Mouse (Mus musculus) heart, postnatal 36 days (tissue): Measurements from ENCODE around the gene B3glct. TPM values are rescaled to one million over a fixed set of nuclear protein-coding genes. Genes with fewer than 3 reads are reported as not detected.

ENCODE experiments used
- DNase-seq, 2 experiments: peaks; one replicate each; pipeline ENCODE4 v3.0.0; 2021 to 2022
- intact Hi-C: fragments of 180-260 bp; cut with DNase I; formaldehyde crosslinking; loops from one replicate; pipeline ENCODE4 v1.15.1; 2025
- total RNA-seq, 2 experiments: library from RNA; stranded (reverse); gene quantifications; 2 replicates each; pipeline ENCODE4 v1.2.3; 2021

Gene B3glct
- total RNA-seq, 2 experiments from 2014 or later, result 5.9 to 6.6 TPM

DNA sequence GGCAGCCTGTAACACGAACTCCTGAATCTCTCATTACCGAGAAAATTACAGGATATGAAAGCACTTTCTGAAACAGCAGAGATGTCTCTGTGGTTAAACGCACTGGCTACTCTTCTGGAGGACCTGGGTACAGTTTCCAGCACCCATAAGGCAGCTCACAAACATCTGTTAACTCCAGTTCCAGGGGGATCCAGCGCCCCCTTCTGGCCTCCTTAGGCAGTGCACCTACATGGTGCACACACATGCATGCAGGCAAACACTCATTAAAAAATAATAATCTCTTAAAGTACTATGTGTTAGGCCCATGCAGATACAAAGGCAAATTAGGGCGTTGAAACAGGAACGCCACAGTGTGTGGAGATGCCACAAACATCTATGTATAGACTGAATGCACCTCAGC, 16.6 kb upstream of the B3glct start:
- no peak for DNase-seq
- intact Hi-C loops, result no loop called here

DNA sequence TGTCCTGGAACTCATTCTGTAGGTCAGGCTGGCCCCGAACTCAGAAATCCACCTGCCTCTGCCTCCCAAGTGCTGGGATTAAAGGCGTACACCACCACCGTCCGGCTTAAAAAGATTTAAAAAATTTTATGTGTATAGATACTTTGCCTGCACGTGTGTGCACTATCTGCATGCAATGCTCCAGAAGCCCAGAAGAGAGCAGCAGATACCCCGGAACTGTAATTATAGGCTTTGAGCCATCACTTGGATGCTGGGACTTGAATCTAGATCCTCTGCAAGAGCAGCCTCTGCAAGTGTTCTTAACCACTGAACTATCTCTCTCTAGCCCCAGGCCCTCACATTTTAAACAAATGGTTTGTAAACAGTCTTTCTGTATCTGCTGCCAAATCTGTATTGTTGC, 15.1 kb upstream of the B3glct start:
- no peak for DNase-seq
- intact Hi-C loops, result no loop called here

DNA sequence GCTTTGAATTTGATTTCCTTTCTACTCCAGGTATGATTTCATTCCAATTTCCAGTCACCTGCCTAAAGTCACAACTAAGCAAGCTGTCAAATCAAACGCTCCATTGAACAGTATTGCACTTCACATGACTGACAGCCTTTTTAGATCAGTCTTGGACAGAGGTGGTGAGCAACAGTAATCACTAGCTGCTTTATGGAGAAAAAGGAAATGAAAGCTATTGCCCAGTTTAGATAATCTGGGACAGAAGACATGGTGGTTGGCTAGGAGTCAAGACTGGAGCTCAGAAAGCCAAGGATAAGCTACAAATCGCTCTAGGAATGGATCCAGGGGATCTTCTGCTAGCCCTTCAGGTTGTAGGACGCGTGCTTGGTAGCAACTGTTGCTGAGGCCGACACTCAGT, 14.6 kb upstream of the B3glct start:
- intact Hi-C loops, result no loop called here
- DNase-seq, result no peak

DNA sequence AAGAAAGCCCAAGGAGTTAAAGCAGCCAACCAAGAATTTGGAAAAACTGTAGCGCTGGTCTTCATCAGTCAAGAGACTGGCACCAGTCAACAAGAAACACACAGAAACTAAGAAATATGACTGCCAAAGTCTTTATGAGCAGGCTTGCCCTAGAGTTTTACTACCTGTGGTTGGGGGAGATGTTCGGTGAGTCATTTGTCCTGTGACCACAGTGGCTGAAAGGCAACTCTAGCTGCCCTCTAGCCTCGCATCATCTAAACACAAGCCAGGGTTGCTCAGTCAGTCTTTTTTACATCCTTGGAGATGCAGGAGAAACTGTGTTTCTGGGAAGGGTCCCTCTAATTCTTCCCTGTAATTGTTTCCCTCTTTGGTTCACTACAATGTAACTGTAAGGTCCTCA, 834 bp upstream of the B3glct start:
- intact Hi-C loops, result loop anchor here (5.0 kb wide), 1 partner anchor 40 kb away; the partner anchor contains the start of gene Hsph1
- no peak for DNase-seq

DNA sequence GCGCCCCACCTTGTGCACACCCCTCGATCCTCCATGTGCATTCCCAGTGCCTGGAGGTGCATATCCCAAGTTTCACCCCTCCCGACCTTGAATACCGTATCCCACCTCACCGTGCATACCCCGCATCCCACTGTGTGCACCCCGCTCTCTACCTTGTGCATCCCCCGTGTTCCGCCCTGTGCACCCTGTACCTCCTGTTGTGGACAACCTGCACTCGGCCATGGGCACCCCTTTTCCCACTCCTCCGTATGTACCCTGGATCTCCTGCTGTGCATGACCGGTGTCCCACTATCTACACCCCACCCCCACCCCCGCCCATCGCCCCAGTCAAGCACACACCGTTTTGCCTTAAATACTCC, 939 bp downstream of the B3glct start:
- intact Hi-C loops, result loop anchor here (5.0 kb wide), 1 partner anchor 42 kb away; the partner anchor contains the start of gene Hsph1
- peak in 1 of 2 experiments; percentile 8 for DNase-seq

DNA sequence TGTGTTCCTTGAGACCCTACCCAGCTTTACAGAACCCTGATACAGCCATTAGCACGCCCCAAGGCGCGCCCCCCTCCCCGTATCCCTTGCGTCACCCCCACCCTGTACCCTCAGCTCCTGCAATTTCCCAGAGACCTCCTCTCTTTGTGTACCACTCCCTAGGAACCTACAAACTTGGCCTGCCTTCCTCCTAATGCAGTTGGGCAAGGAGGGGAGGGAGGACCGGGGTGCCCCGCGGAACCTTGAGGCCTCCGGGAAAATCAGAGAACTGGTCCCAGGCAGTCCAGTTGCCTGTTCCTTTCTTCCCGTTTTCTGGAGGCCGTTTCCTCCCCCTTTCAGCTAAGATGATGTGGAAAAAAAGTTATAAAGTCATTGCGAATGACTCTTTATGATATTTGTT, 1.3 kb downstream of the B3glct start:
- DNase-seq, result peak in 1 of 2 experiments; percentile 1
- intact Hi-C loops, result loop anchor here (5.0 kb wide), 1 partner anchor 42 kb away; the partner anchor contains the start of gene Hsph1

DNA sequence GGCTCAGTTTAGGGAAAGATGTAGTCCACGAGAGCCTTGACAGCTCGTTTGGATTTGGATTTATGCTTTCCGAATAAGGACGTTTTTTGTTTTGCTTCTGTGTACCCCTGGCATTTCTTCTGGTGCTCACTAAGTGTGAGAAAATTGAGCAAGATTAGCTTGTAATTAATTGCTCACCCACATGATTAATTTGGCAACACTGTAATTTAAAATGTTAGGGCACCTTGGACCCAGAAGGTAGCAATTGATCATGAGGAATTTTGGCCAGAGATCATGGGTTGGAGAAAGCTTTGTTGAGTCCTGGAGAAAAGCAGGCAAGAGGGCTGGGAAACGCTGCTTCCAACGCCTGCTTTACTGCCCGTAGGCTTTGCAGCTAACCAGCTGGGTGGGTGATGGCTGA, 1.9 kb downstream of the B3glct start:
- no peak for DNase-seq
- intact Hi-C loops, result loop anchor here (5.0 kb wide), 1 partner anchor 43 kb away; the partner anchor contains the start of gene Hsph1

DNA sequence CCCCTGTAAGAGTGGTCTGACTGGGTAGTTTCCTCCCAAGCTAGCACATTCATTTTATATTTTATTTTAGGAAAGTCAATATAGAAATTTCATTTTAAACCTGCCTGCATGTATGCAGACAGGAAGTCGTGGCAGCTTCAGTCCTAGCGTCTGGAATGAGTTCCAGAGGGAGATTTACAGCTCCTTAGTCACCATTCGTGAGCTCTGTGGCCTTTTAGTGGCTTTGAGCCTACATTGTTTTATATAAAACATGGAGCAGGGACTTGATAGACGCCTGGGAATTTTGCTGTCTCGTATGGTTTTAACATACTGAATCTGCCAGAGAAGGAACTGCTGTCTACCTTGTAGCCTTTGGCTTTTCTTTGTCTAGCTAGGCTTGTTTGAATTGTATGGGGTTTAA, 2.9 kb downstream of the B3glct start:
- intact Hi-C loops, result no loop called here
- DNase-seq, result no peak

DNA sequence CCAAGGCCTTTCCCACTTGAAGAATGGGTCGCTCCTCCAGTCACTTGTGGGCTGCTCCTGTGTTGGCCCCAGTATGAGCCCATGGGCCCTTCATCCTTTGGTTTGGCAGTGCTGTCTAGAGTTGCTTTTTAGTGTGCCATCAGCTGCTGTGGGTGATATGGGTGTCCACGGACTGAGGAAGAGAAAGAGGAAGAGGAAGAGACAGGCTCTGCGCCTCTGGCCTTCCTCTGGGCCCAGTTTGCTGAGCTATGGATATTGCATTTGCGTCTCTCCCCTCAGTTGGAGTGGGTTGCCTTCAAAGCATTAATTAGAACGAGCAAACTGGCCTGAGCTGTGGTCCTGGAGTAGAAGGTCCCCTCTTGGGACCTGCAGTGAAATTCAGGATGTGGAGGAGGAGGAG, 11.8 kb downstream of the B3glct start:
- no peak for DNase-seq
- intact Hi-C loops, result no loop called here

DNA sequence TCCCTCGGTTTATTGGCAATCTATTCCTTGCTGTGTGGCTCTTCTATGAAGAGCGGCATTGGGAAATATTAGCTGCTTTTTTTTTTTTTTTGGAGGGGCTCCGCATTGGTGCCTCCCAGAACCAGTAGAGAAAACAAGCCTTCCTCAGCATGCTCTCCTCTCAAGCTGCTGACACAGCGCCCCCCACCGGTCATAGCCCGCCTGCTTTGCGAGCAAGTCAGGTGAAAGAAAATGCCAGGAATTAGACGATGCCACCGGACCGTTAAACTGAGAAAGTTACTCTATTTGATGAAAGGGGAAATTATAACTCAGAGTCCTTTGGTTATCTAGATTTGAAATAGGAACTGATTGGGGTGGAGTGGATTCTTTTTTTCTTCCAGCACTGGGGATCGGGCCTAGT, 14.5 kb downstream of the B3glct start:
- DNase-seq, result no peak
- intact Hi-C loops, result no loop called here

DNA sequence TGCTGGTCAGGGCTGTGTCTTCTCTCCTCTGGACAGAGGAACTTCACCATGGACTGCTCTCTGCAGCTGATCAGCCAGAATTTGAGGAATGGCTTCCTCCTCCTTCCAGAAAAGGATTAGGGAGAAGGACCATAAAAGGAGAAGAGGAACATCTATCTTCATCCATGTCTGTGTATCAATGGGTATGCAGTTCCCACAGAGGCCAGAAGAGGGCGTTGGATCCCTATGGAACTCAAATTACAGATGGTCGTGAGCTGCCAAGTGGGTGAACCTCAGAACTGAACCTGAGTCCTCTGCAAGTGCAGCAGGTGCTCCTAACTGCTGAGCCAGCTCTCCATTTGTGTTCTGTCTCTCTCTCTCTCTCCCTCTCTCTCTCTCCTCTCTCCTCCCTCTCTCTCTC, 15.2 kb downstream of the B3glct start:
- intact Hi-C loops, result no loop called here
- no peak for DNase-seq

DNA sequence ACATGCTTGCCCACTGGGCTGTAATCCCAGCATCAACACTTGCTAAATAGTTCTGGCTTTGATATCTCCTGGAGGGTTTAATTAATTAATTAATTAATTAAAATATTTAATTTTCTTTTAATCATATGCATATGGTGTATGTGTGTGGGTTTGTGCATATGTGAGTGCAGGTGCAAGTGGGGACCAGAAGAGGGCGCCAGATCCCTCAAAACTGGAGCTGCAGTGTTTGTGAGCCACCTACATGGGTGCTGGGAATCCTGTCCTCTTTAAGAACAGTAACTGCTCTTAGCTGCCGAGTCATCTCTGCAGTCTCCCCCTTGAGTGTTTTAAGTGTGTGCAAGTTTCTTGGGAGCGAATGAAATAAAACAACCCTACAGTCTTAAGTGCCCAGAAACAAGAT, 15.9 kb downstream of the B3glct start:
- no peak for DNase-seq
- intact Hi-C loops, result no loop called here

DNA sequence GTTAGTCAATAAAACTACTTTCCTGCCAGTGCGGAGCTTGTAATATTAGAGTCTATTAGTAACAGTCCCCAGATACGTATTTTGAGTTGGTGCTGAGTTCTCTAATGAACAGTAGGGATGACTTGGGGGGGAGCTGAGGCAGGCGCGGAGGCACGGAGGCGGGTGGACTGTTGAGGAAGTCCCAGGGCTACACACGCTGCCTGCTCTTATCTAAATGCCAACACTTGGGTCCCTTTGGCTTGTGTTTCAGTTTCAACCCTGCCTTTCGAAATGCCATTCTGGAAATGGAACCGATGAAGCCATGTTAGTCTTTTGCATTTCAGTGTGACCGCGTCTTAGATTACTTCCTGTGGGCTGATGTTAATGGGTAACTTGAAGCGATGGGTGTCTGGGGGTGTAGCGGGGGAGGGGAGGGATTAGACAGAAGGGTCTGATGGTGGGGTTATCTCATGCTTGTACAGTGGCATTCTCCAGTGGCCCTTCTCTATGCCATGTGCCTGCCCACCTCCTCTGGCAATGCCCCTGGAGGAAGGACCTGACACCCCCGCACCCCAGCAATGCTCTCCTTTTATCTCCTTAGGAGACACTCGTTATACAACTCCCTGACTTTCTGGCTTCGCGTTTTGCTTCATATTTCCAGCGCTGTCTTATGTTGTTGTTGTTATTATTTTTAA, 17.2 kb downstream of the B3glct start:
- intact Hi-C loops, result no loop called here
- no peak for DNase-seq

DNA sequence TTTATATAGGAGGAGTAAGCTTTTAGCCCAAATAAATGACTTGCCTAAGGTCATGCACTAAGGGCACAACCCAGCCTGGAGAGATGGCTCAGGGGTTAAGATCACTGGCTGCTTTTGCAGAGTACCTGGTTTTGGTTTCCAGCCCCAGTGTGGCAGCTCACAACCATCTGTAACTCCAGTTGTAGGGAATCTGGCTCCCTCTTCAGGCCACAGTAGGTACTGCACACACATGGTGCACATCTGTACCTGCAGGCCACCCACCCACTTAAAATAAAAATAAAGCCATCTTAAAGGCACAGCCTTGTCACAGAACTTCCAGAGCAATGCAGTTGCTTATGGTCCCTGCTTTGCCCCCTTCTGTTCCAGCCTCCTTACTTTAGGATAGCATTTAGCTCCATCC, 24.7 kb downstream of the B3glct start:
- DNase-seq, result no peak
- intact Hi-C loops, result no loop called here

DNA sequence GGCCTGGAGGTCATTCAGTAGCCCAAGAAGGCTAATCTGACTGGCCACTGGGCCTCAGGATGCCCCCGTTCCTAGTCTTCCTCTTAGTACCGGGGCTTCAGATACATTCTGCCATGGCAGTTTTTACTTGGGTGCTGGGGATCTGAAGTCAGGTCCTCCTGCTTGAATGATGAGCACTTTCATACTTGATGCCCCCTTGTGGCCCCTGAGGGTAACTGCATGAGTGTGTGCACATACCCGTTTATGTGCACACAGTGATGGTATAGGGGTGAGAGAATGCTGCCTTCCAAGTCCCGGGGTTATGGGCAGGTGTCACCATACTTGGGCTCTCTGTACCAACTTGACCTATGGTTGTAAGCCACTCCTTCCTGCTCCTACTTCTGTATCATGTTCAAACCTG, 33.5 kb downstream of the B3glct start:
- intact Hi-C loops, result loop anchor here (5.0 kb wide), 1 partner anchor 311 kb away; no protein-coding TSS in a partner anchor
- DNase-seq, result no peak

DNA sequence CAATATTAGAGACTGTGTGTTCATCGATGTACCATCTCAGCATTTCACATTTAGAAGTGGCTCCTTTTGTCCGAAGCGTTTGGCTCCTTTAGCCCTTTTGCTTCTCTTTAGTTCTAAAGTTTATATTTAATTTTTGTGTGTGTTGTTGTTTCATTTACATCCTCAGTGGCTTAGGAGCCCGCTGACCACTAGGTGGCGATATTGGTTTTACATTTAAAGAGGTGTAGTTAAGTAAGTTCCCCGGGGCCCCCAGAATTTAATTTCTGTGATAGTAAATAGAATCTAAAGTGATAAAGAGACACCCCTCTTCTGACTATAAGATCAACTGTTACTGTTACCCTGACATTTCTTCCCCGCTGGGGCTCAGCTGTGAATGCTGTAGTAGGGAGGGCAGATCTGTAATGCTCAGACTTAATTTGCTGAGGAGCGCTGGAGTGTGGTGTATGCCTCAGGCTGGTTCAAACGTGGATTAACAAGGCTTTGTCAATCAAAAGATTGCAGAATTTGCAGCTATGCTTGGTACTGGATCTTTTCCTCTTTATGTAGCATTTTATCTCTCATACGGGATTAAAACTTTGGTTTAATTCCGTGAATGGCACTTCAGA, 35.2 kb downstream of the B3glct start:
- intact Hi-C loops, result loop anchor here (1.0 to 5.0 kb wide), 2 partner anchors 138 to 309 kb away; no protein-coding TSS in a partner anchor
- DNase-seq, result peak; percentile 36 to 38

DNA sequence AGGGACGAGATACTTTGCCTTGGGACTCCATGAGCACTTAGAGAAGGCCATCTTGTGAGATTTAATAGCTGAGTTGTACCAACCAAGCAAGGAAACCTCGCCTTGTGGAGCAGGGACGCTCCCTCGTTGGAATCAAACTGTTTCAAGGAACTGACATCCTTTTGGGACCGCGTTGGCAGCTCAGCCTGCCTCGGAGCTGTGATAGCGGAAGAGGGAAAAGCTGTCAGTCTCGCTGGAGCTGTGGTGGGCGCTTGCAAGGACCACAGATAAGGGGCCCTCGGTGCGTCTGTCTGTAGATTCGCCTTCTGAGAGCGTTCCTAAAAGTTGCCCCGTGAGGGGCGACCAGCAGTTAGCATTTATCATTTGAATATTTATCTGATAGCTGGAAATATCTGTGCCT, 35.8 kb downstream of the B3glct start:
- intact Hi-C loops, result loop anchor here (1.0 to 5.0 kb wide), 2 partner anchors 137 to 308 kb away; no protein-coding TSS in a partner anchor
- no peak for DNase-seq

DNA sequence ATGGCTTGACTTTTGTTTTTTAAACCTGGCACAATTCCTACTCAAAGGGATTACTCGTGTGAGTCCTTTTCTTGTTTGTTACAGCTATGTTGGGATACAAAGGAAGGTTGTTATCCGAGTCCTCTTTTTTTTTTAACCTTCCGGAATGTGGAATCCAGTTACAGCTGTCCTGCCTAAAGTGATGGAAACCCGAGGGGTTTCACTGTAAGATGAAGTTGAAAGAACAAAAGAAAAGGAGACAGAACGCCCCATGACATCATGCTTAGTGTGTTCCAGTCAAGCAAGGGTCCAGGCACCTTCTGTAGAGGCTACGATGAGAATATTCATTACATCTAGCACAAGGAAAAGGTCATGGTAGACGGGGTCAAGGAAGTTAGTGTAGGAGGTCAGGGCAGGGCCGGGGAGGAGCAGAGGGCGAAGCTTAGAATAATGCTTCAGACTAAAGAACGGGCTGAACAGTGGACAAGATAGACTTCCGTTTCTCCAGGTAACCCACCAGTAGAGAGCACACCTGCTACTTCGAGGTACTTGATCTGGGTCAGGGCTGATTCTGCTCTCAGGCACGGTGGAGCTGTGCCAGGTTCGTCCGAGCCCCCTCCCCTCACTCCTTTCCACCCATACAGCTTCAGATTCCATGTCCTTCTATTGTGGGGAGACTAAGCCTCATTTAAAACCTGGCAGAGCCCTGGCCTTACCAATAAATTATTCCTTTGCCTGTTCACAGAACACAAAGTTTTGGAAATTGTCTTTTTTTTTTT, 37.7 kb downstream of the B3glct start:
- intact Hi-C loops, result no loop called here
- no peak for DNase-seq

DNA sequence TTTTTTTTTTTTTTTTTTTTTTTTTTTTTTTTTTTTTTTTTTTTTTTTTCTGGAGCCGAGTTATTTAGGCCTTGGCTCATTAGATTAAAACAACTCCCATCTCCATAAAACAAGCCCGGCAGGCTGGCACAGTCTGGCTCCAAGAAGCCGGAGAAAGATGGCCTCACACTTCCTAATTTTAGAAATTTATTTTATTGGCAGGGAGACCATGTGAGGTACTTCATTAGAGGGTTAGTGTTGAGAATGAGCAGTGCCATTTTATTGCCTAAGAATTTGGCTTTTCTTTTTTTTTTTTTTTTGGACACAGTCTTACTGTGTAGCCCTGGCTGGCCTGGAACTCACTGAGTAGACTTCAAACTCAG, 38.3 kb downstream of the B3glct start:
- DNase-seq, result no peak
- intact Hi-C loops, result no loop called here

DNA sequence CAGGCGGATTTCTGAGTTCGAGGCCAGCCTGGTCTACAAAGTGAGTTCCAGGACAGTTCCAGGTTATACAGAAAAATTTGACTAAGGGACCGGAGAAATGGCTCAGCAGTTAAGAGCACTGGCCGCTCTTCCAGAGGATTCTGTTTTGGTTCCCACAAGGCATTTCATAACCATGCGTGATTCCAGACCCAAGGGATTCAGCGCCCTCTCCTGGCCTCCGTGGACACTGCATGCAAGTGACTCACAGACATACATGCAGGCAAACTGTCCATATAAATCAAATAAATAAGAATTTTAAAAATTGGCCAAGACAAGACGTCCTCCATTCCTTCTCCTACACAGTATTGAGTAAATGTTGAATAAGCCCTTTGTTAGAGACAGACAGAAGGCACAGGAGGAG, 53.7 kb downstream of the B3glct start:
- DNase-seq, result peak in 1 of 2 experiments; percentile 6
- intact Hi-C loops, result no loop called here

DNA sequence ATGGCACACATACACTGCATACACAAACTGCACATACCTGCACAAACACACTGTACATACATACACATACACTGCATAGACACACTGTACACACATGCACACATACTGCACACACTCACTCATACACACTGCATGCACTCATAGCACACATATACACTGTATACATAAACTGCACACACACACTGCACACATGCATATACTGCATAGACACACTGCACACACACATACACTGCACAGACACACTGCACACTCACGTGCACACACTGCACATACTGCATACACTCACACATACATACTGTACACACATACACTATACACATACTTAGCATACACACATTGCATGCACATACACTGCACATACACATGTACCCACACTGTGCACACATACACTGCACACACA, 59.2 kb downstream of the B3glct start:
- no peak for DNase-seq
- intact Hi-C loops, result no loop called here

DNA sequence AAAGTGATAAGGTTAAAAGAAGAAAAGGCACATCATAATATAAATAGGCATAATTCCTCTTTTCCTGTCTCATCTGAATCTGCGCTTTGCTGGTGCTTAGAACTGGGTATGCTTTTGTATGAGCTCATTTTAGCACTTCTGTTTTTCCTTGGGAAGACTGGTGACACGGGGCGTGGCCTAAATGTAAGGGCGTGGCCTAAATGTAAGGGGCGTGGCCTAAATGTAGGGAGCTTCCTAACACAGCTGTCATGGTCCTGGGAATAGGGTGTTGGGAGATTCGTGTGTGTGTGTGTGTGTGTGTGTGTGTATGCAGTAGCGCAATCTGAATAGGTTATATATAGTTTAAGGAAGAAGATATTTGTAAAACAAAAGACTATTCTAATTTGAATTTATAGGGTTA, 62.1 kb downstream of the B3glct start:
- intact Hi-C loops, result no loop called here
- no peak for DNase-seq
